Mouse (Mus musculus) midbrain, embryonic 16.5 days (tissue): ENCODE measurements around the gene Hmg20b. TPM values are rescaled to one million over a fixed set of nuclear protein-coding genes. Genes with fewer than 3 reads are reported as not detected.

ENCODE experiments used
- ATAC-seq: fragments of 200-750 bp; cut with Nextera tagmentation; 2 replicates; pipeline ENCODE4 v1.8.0; 2017; ENCODE audit warnings: moderate TSS enrichment
- H3K27ac ChIP-seq: fragments of 300-500 bp; sonication (generic); 2 replicates; pipeline ENCODE4 v1.5.1; 2014; ENCODE audit warnings: mild to moderate bottlenecking, low read length, mixed read lengths
- H3K27me3 ChIP-seq: fragments of 300-500 bp; sonication (generic); 2 replicates; pipeline ENCODE4 v1.6.1; 2014; ENCODE audit warnings: low read depth, low read length, mixed read lengths; ENCODE audit not compliant: control insufficient read depth, insufficient read depth
- H3K36me3 ChIP-seq: fragments of 300-500 bp; sonication (generic); 2 replicates; pipeline ENCODE4 v1.6.1; 2014; ENCODE audit warnings: mild to moderate bottlenecking, low read length, moderate library complexity, mixed read lengths; ENCODE audit not compliant: control insufficient read depth, insufficient read depth
- H3K4me1 ChIP-seq: fragments of 300-500 bp; sonication (generic); 2 replicates; pipeline ENCODE4 v1.6.1; 2014; ENCODE audit warnings: mild to moderate bottlenecking, low read length, mixed read lengths; ENCODE audit not compliant: control insufficient read depth, insufficient read depth
- H3K4me2 ChIP-seq: fragments of 300-500 bp; sonication (generic); 2 replicates; pipeline ENCODE4 v1.6.1; 2014; ENCODE audit warnings: mild to moderate bottlenecking, low read length, mixed read lengths
- H3K4me3 ChIP-seq: fragments of 300-500 bp; sonication (generic); 2 replicates; pipeline ENCODE4 v1.5.1; 2014; ENCODE audit warnings: low read depth, mild to moderate bottlenecking, low read length, moderate library complexity, mixed read lengths
- H3K9ac ChIP-seq: fragments of 300-500 bp; sonication (generic); 2 replicates; pipeline ENCODE4 v1.6.1; 2014; ENCODE audit warnings: low read depth, low read length, mixed read lengths
- H3K9me3 ChIP-seq: fragments of 300-500 bp; sonication (generic); replicated peaks from 2 replicates; pipeline ENCODE4 v1.6.1; 2014; ENCODE audit warnings: mild to moderate bottlenecking, low read length, mixed read lengths; ENCODE audit not compliant: control insufficient read depth, poor library complexity, severe bottlenecking
- WGBS: fragments of 180-500 bp; shearing (Covaris S2); extraction: QIAGEN DNeasy Blood & Tissue Kit; methylation state at CpG from one replicate; pipeline ENCODE4 v1.1.7; 2014; 5-methylcytosine and 5-hydroxymethylcytosine counted together
- polyA plus RNA-seq: library from polyadenylated mRNA; unstranded; fragments of >200 nt; fragmentation: Nextera tagmentation; extraction: Ambion mirVana; gene quantifications from 2 replicates; pipeline ENCODE4 v1.2.1, GENCODE M21; 2015

Gene Hmg20b
- polyA plus RNA-seq, 1 experiment from 2014 or later = 25.0 TPM

GRCm38 (mm10) chr10:81349961-81350350 lies 324 bp downstream of the Hmg20b start:
- Histone ChIP-seq H3K9ac (peak overlapping the region; percentile 67), H3K27me3 (peaks cover 4% of the 10 kb centered on the region), H3K9me3 (no peaks in the 10 kb centered on the region), H3K4me1 (peaks cover 18% of the 10 kb centered on the region), H3K27ac (no peak overlapping the region), H3K4me2 (peak overlapping the region; percentile 95), H3K36me3 (no peaks in the 10 kb centered on the region), H3K4me3 (peak overlapping the region; percentile 63)
- WGBS = 0% methylated on average over 24 of the region's 29 CpGs
- ATAC-seq = peak; percentile 18

- WGBS = 3% methylated on average over 12 of the region's 12 CpGs
- H3K36me3 ChIP-seq = no peaks in the 10 kb centered on the region
- peaks cover 12% of the 10 kb centered on the region for H3K27me3 ChIP-seq
- no peak for ATAC-seq
- H3K4me3 ChIP-seq = no peak overlapping the region
- peak overlapping the region; percentile 24; the same call in 1 of the 2 replicates for H3K9ac ChIP-seq
- no peak overlapping the region for H3K27ac ChIP-seq
- no peaks in the 10 kb centered on the region for H3K9me3 ChIP-seq
- H3K4me1 ChIP-seq = peaks cover 18% of the 10 kb centered on the region
- H3K4me2 ChIP-seq = peak overlapping the region; percentile 95
Measured at GRCm38 (mm10) chr10:81349146-81349545, 1.1 kb downstream of the Hmg20b start.

GRCm38 (mm10) chr10:81346453-81347067 lies 3.7 kb downstream of the Hmg20b start:
- no peak overlapping the region for H3K27ac ChIP-seq

GRCm38 (mm10) chr10:81345162-81345534 lies 5.1 kb downstream of the Hmg20b start:
- H3K27me3 ChIP-seq = peaks cover 38% of the 10 kb centered on the region
- no peak for ATAC-seq

More at GRCm38 (mm10) chr10:81346453-81347067, 3.7 kb downstream of the Hmg20b start:
- H3K36me3 ChIP-seq = no peaks in the 10 kb centered on the region
- H3K4me1 ChIP-seq = peaks cover 25% of the 10 kb centered on the region
- peak overlapping the region; percentile 57 for H3K9ac ChIP-seq
- peak overlapping the region; percentile 65 for H3K4me2 ChIP-seq
- H3K4me3 ChIP-seq = peak overlapping the region; percentile 37
- H3K9me3 ChIP-seq = no peaks in the 10 kb centered on the region
- WGBS = 8% methylated on average over 51 of the region's 55 CpGs
- 0 out of 2 replicates have a peak, but pooled peaks have one; percentile 15 for ATAC-seq
- peaks cover 30% of the 10 kb centered on the region for H3K27me3 ChIP-seq

GRCm38 (mm10) chr10:81344421-81345161 lies 5.7 kb downstream of the Hmg20b start:
- Histone ChIP-seq H3K27ac (no peak overlapping the region), H3K27me3 (peaks cover 38% of the 10 kb centered on the region)
- 58% methylated on average over 8 of the region's 8 CpGs for WGBS

More at GRCm38 (mm10) chr10:81345162-81345534, 5.1 kb downstream of the Hmg20b start:
- Histone ChIP-seq H3K4me3 (no peak overlapping the region), H3K4me2 (no peak overlapping the region), H3K36me3 (no peaks in the 10 kb centered on the region), H3K9me3 (no peaks in the 10 kb centered on the region), H3K9ac (no peak overlapping the region), H3K27ac (no peak overlapping the region), H3K4me1 (peaks cover 19% of the 10 kb centered on the region)
- WGBS = 85% methylated on average over 4 of the region's 4 CpGs

GRCm38 (mm10) chr10:81342686-81343505 lies 7.4 kb downstream of the Hmg20b start, which contains the start of gene Gipc3:
TSS of gene Gipc3 (minus strand) at chr10:81343266.
- H3K27me3 ChIP-seq = peaks cover 38% of the 10 kb centered on the region

More at GRCm38 (mm10) chr10:81344421-81345161, 5.7 kb downstream of the Hmg20b start:
- H3K4me2 ChIP-seq = no peak overlapping the region
- no peak overlapping the region for H3K9ac ChIP-seq
- H3K4me1 ChIP-seq = peaks cover 15% of the 10 kb centered on the region
- no peak for ATAC-seq
- no peaks in the 10 kb centered on the region for H3K9me3 ChIP-seq
- no peaks in the 10 kb centered on the region for H3K36me3 ChIP-seq
- H3K4me3 ChIP-seq = no peak overlapping the region

GRCm38 (mm10) chr10:81341333-81341949 lies 8.8 kb downstream of the Hmg20b start:
- Histone ChIP-seq H3K9me3 (no peaks in the 10 kb centered on the region), H3K36me3 (no peaks in the 10 kb centered on the region), H3K4me3 (no peak overlapping the region), H3K27me3 (peaks cover 38% of the 10 kb centered on the region), H3K4me1 (peaks cover 8% of the 10 kb centered on the region), H3K4me2 (no peak overlapping the region), H3K9ac (no peak overlapping the region), H3K27ac (no peak overlapping the region)
- WGBS = 40% methylated on average over 16 of the region's 16 CpGs
- ATAC-seq = no peak

More at GRCm38 (mm10) chr10:81342686-81343505, 7.4 kb downstream of the Hmg20b start, which contains the start of gene Gipc3:
- H3K4me2 ChIP-seq = peak within 1 kb of the TSS; percentile 71
- H3K9ac ChIP-seq = peak within 1 kb of the TSS; percentile 63
- H3K27ac ChIP-seq = no peak within 1 kb of the TSS
- no peak for ATAC-seq
- H3K4me1 ChIP-seq = peaks cover 15% of the 10 kb centered on the region
- H3K4me3 ChIP-seq = peak within 1 kb of the TSS; percentile 43
- H3K36me3 ChIP-seq = no peaks in the 10 kb centered on the region
- H3K9me3 ChIP-seq = no peaks in the 10 kb centered on the region
- 4% methylated on average over 64 of the region's 67 CpGs for WGBS

- WGBS = 37% methylated on average over 17 of the region's 17 CpGs
- H3K9me3 ChIP-seq = no peaks in the 10 kb centered on the region
- no peak overlapping the region for H3K4me3 ChIP-seq
- H3K27ac ChIP-seq = no peak overlapping the region
- H3K9ac ChIP-seq = no peak overlapping the region
- H3K27me3 ChIP-seq = peaks cover 38% of the 10 kb centered on the region
- ATAC-seq = no peak
- H3K4me2 ChIP-seq = no peak overlapping the region
- H3K36me3 ChIP-seq = no peaks in the 10 kb centered on the region
- peaks cover 6% of the 10 kb centered on the region for H3K4me1 ChIP-seq
Measured at GRCm38 (mm10) chr10:81340551-81341332, 9.5 kb downstream of the Hmg20b start.
